ENCODE assay signal across 10 mouse cellular contexts in genomic region chr9:99628581-99628980, GRCm38 (mm10). TPM values are rescaled to one million over a fixed set of nuclear protein-coding genes. Genes with fewer than 3 reads are reported as not detected.
DNase-seq lines count a peak whose midpoint lies in the region; ATAC-seq and TF ChIP-seq lines count a peak whose summit lies in the region.
"Had no signal": no experiment of that assay in that cellular context is flagged by ENCODE, and none has a peak within 500 bp of the region (broad histone marks: within the 10 kb centered on the region; RNA-seq: fewer than 3 reads in every experiment).

No protein-coding gene starts in this region.

- H3K4me2 ChIP-seq in kidney, embryonic 16.5 days (replicated peaks; ENCODE audit: low read depth, low read length): peak overlapping the region; percentile 79
- H3K4me2 ChIP-seq in forebrain, embryonic 13.5 days: peak overlapping the region; percentile 81

- no peaks in the 10 kb centered on the region for H3K27me3 ChIP-seq in kidney, embryonic 16.5 days (ENCODE audit: insufficient read depth, low read length)
- no peaks in the 10 kb centered on the region for H3K27me3 ChIP-seq in forebrain, embryonic 13.5 days
- H3K27me3 ChIP-seq in limb, embryonic 10.5 days (ENCODE audit: low read depth, poor library complexity, severe bottlenecking): no peaks in the 10 kb centered on the region
- no peaks in the 10 kb centered on the region for H3K27me3 ChIP-seq in small intestine, adult 2 months (ENCODE audit: control insufficient read depth, insufficient read depth, low read length)

- WGBS in kidney, embryonic 16.5 days: 62% methylated on average over 4 of the region's 4 CpGs
- 53% methylated on average over 4 of the region's 4 CpGs for WGBS in forebrain, embryonic 13.5 days
- WGBS in limb, embryonic 10.5 days: 63% methylated on average over 4 of the region's 4 CpGs
- WGBS in small intestine, adult 2 months: 81% methylated on average over 4 of the region's 4 CpGs

- no peaks in the 10 kb centered on the region; the same call in 1 of the 2 replicates for H3K36me3 ChIP-seq in kidney, embryonic 16.5 days (ENCODE audit: insufficient read depth, low read length)
- H3K36me3 ChIP-seq in forebrain, embryonic 13.5 days (ENCODE audit: poor library complexity, severe bottlenecking): no peaks in the 10 kb centered on the region
- H3K36me3 ChIP-seq in limb, embryonic 10.5 days: peaks cover 22% of the 10 kb centered on the region
- no peaks in the 10 kb centered on the region for H3K36me3 ChIP-seq in small intestine, adult 2 months (ENCODE audit: control insufficient read depth, insufficient read depth, low read length)

- DNase-seq in kidney, postnatal 4 days: no peak
- no peak for DNase-seq in limb, embryonic 10.5 days (ENCODE audit: low spot score)
- no peak for DNase-seq in adrenal gland, postnatal 25 days
- no peak for DNase-seq in lung, adult 18-20 months
- no peak for DNase-seq in embryo, embryonic 10.5 days (ENCODE audit: low spot score)

- H3K9ac ChIP-seq in kidney, embryonic 16.5 days (replicated peaks; ENCODE audit: low read length): peak overlapping the region; percentile 82; the same call in 1 of the 2 replicates
- H3K9ac ChIP-seq in forebrain, embryonic 13.5 days: no peak overlapping the region

- H3K27ac ChIP-seq in kidney, embryonic 16.5 days (ENCODE audit: low read length): peak overlapping the region; percentile 97
- no peak overlapping the region for H3K27ac ChIP-seq in forebrain, embryonic 13.5 days
- H3K27ac ChIP-seq in limb, embryonic 10.5 days: peak overlapping the region; percentile 94
- peak overlapping the region; percentile 55; the same call in 1 of the 2 replicates for H3K27ac ChIP-seq in small intestine, adult 2 months (ENCODE audit: insufficient read depth, low read depth, low read length)

- peak overlapping the region; percentile 67; the same call in 1 of the 2 replicates for H3K4me3 ChIP-seq in kidney, embryonic 16.5 days (ENCODE audit: low read length)
- H3K4me3 ChIP-seq in forebrain, embryonic 13.5 days: peak overlapping the region; percentile 64; the same call in 1 of the 2 replicates
- peak overlapping the region; percentile 74; the same call in 1 of the 2 replicates for H3K4me3 ChIP-seq in limb, embryonic 10.5 days
- H3K4me3 ChIP-seq in small intestine, adult 2 months (ENCODE audit: low read depth, low read length): no peak overlapping the region

- no peak for ATAC-seq in kidney, embryonic 16.5 days (ENCODE audit: low FRiP score, low TSS enrichment)
- no peak for ATAC-seq in forebrain, embryonic 13.5 days

- peaks cover 32% of the 10 kb centered on the region for H3K4me1 ChIP-seq in kidney, embryonic 16.5 days (ENCODE audit: insufficient read depth, low read length)
- H3K4me1 ChIP-seq in forebrain, embryonic 13.5 days: peaks cover 34% of the 10 kb centered on the region
- H3K4me1 ChIP-seq in limb, embryonic 10.5 days: peaks cover 34% of the 10 kb centered on the region
- H3K4me1 ChIP-seq in small intestine, adult 2 months (ENCODE audit: control insufficient read depth, insufficient read depth, insufficient read length, low read length): no peaks in the 10 kb centered on the region

- TF ChIP-seq POLR2A in small intestine, adult 2 months (IDR thresholded peaks at IDR 0.05; ENCODE audit: low read depth, low read length): no peak

- TF ChIP-seq CTCF in small intestine, adult 2 months (IDR thresholded peaks at IDR 0.05; ENCODE audit: extremely low read depth, insufficient read length, insufficient replicate concordance, low read depth, low read length): no peak

- no peaks in the 10 kb centered on the region for H3K9me3 ChIP-seq in kidney, embryonic 16.5 days (ENCODE audit: low read length)
- no peaks in the 10 kb centered on the region for H3K9me3 ChIP-seq in forebrain, embryonic 13.5 days (replicated peaks)
- no peaks in the 10 kb centered on the region for H3K9me3 ChIP-seq in limb, embryonic 10.5 days (replicated peaks)

RNA-seq across cellular contexts. Expression of gene Dzip1l, which starts 0.7 kb away (rescaled TPM):
- polyA plus RNA-seq in kidney, embryonic 16.5 days (2015; fragmentation: Nextera tagmentation; extraction: Ambion mirVana): 27.4 and 27.6 TPM in 2 replicates
- 14.0 and 17.9 TPM in 2 replicates for polyA plus RNA-seq in forebrain, embryonic 13.5 days (2015; fragmentation: Nextera tagmentation; extraction: Ambion mirVana)
- 29.9 and 30.1 TPM in 2 replicates for polyA plus RNA-seq in limb, embryonic 10.5 days (2016; fragmentation: Nextera tagmentation; extraction: Ambion mirVana)
- 1.2 and 1.4 TPM in 2 replicates for polyA plus RNA-seq in small intestine, adult 2 months (2012; rRNA removed)
- 6.6 and 6.8 TPM in 2 replicates for total RNA-seq in adrenal gland, postnatal 25 days (2021)
- total RNA-seq: megakaryocyte progenitor cell, adult 5-6 weeks had no signal

RNA-seq across cellular contexts. Expression of gene A4gnt, which starts 16.3 kb away (rescaled TPM):
- polyA plus RNA-seq in kidney, embryonic 16.5 days (2015; fragmentation: Nextera tagmentation; extraction: Ambion mirVana): 0.68 and 0.94 TPM in 2 replicates
- not detected in 2 replicates for polyA plus RNA-seq in forebrain, embryonic 13.5 days (2015; fragmentation: Nextera tagmentation; extraction: Ambion mirVana)
- not detected in 2 replicates for polyA plus RNA-seq in limb, embryonic 10.5 days (2016; fragmentation: Nextera tagmentation; extraction: Ambion mirVana)
- 1.1 and 8.7 TPM in 2 replicates for polyA plus RNA-seq in small intestine, adult 2 months (2012; rRNA removed)
- total RNA-seq in adrenal gland, postnatal 25 days (2021): not detected in 2 replicates
- total RNA-seq: megakaryocyte progenitor cell, adult 5-6 weeks had no signal
- polyA plus RNA-seq: erythroblast, embryonic 14.5 days had no signal

RNA-seq across cellular contexts. Expression of gene Dbr1, which starts 53.0 kb away (rescaled TPM):
- polyA plus RNA-seq in kidney, embryonic 16.5 days (2015; fragmentation: Nextera tagmentation; extraction: Ambion mirVana): 33.0 and 33.9 TPM in 2 replicates
- polyA plus RNA-seq in forebrain, embryonic 13.5 days (2015; fragmentation: Nextera tagmentation; extraction: Ambion mirVana): 31.8 and 37.8 TPM in 2 replicates
- 42.7 and 43.3 TPM in 2 replicates for polyA plus RNA-seq in limb, embryonic 10.5 days (2016; fragmentation: Nextera tagmentation; extraction: Ambion mirVana)
- polyA plus RNA-seq in small intestine, adult 2 months (2012; rRNA removed): 4.3 and 11.9 TPM in 2 replicates
- total RNA-seq in adrenal gland, postnatal 25 days (2021): 15.1 and 16.4 TPM in 2 replicates

RNA-seq across cellular contexts. Expression of gene Armc8, which starts 59.9 kb away (rescaled TPM):
- 24.3 and 25.0 TPM in 2 replicates for polyA plus RNA-seq in kidney, embryonic 16.5 days (2015; fragmentation: Nextera tagmentation; extraction: Ambion mirVana)
- polyA plus RNA-seq in forebrain, embryonic 13.5 days (2015; fragmentation: Nextera tagmentation; extraction: Ambion mirVana): 50.4 and 54.0 TPM in 2 replicates
- 19.7 and 21.7 TPM in 2 replicates for polyA plus RNA-seq in limb, embryonic 10.5 days (2016; fragmentation: Nextera tagmentation; extraction: Ambion mirVana)
- 5.9 and 9.5 TPM in 2 replicates for polyA plus RNA-seq in small intestine, adult 2 months (2012; rRNA removed)
- total RNA-seq in adrenal gland, postnatal 25 days (2021): 43.5 and 50.0 TPM in 2 replicates
